Mouse (Mus musculus) C2C12 (cell line): ENCODE results near the gene Exd2. TPM values are rescaled to one million over a fixed set of nuclear protein-coding genes. Genes with fewer than 3 reads are reported as not detected.

Source experiments
- H3K27me3 ChIP-seq: one replicate; pipeline ENCODE4 v1.6.1; 2011; ENCODE audit not compliant: control insufficient read depth, insufficient read depth, insufficient read length
- H3K36me3 ChIP-seq: one replicate; pipeline ENCODE4 v1.6.1; 2011; ENCODE audit not compliant: control insufficient read depth, insufficient read depth
- H3K4me3 ChIP-seq: one replicate; pipeline ENCODE4 v1.5.1; 2011; ENCODE audit warnings: mild to moderate bottlenecking, control low read depth; ENCODE audit not compliant: poor library complexity, insufficient read depth, severe bottlenecking
- H3K79me2 ChIP-seq: one replicate; pipeline ENCODE4 v1.6.1; 2011; ENCODE audit not compliant: control insufficient read depth, insufficient read depth
- H3K79me3 ChIP-seq: one replicate; pipeline ENCODE4 v1.6.1; 2011; ENCODE audit warnings: low read depth, control low read depth
- H3ac ChIP-seq: one replicate; pipeline ENCODE3; 2011; ENCODE audit warnings: low read depth; ENCODE audit not compliant: control insufficient read depth, insufficient read length
- CEBPB ChIP-seq: IDR thresholded peaks from one replicate; pipeline ENCODE4 v1.6.1; 2011; ENCODE audit warnings: low read depth, mild to moderate bottlenecking, control low read depth, moderate library complexity
- CTCF ChIP-seq: IDR thresholded peaks from one replicate; pipeline ENCODE4 v1.5.1; 2011; ENCODE audit not compliant: control insufficient read depth, insufficient read depth, insufficient read length
- FOSL1 ChIP-seq: IDR thresholded peaks from one replicate; pipeline ENCODE4 v1.8.0; 2011; ENCODE audit warnings: mild to moderate bottlenecking, low read length; ENCODE audit not compliant: poor library complexity, insufficient read depth, severe bottlenecking
- MAX ChIP-seq: IDR thresholded peaks from one replicate; pipeline ENCODE4 v1.6.1; 2011; ENCODE audit warnings: mild to moderate bottlenecking, control low read depth
- MYOD1 ChIP-seq: IDR thresholded peaks from one replicate; pipeline ENCODE4 v1.6.1; 2011; ENCODE audit warnings: low read depth; ENCODE audit not compliant: control insufficient read depth, insufficient read length
- MYOG ChIP-seq: IDR thresholded peaks from one replicate; pipeline ENCODE4 v1.6.1; 2011; ENCODE audit not compliant: control insufficient read depth, insufficient read length; ENCODE audit errors: extremely low read depth
- USF1 ChIP-seq: IDR thresholded peaks from one replicate; pipeline ENCODE4 v1.6.1; 2011; ENCODE audit warnings: low read depth, mild to moderate bottlenecking, control low read depth, moderate library complexity
- polyA plus RNA-seq: library from polyadenylated mRNA; unstranded; fragments of >200 nt; fragmentation: generic; extraction: Trizol; gene quantifications from one replicate; pipeline ENCODE4 v1.2.1, GENCODE M21; 2012; ENCODE audit warnings: missing spikeins

Exd2 gene
- polyA plus RNA-seq, 1 experiment: 5.2 TPM

- no peak overlapping the region for H3ac ChIP-seq
- H3K79me3 ChIP-seq: no peaks in the 10 kb centered on the region
- H3K27me3 ChIP-seq: peaks cover 59% of the 10 kb centered on the region
- no peaks in the 10 kb centered on the region for H3K36me3 ChIP-seq
- H3K79me2 ChIP-seq: no peaks in the 10 kb centered on the region
- H3K4me3 ChIP-seq: no peak overlapping the region
- TF ChIP-seq USF1 (no peak), MAX (no peak), CTCF (no peak), MYOG (no peak), CEBPB (no peak), FOSL1 (no peak), MYOD1 (no peak)
These were observed 67.7 kb downstream of the Exd2 start for GRCm38 (mm10) chr12:80530630-80531029.

DNA sequence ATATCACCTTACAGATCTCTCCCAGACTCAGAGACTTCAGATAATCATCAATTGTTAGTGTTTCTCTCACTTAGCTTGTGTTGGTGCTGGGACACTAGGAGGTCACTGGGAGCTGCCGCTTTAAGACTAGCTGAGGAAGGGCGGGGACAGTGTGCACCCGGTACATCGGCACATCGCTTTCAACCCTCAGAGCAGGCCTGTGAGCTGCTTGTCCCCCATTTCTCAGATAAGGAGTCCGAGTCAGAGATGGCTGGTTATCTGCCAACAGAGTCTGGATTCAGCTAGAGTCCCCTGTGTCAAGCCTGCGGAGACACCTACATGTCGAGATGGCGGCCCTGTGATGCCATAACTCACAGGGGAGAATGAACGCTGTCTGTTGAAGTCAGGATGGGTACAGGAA, 68.7 kb downstream of the Exd2 start:
- Histone ChIP-seq H3K36me3 (no peaks in the 10 kb centered on the region), H3K27me3 (peaks cover 56% of the 10 kb centered on the region), H3K79me2 (no peaks in the 10 kb centered on the region), H3ac (no peak overlapping the region), H3K4me3 (no peak overlapping the region), H3K79me3 (no peaks in the 10 kb centered on the region)
- TF ChIP-seq CTCF (no peak), CEBPB (no peak), USF1 (no peak), MYOG (no peak), FOSL1 (no peak), MYOD1 (no peak), MAX (no peak)

- Histone ChIP-seq H3ac (no peak overlapping the region), H3K79me2 (no peaks in the 10 kb centered on the region), H3K36me3 (no peaks in the 10 kb centered on the region), H3K79me3 (no peaks in the 10 kb centered on the region), H3K27me3 (peaks cover 60% of the 10 kb centered on the region), H3K4me3 (no peak overlapping the region)
- TF ChIP-seq CTCF: no peak
These were observed 71.0 kb downstream of the Exd2 start for GRCm38 (mm10) chr12:80533876-80534275.

DNA sequence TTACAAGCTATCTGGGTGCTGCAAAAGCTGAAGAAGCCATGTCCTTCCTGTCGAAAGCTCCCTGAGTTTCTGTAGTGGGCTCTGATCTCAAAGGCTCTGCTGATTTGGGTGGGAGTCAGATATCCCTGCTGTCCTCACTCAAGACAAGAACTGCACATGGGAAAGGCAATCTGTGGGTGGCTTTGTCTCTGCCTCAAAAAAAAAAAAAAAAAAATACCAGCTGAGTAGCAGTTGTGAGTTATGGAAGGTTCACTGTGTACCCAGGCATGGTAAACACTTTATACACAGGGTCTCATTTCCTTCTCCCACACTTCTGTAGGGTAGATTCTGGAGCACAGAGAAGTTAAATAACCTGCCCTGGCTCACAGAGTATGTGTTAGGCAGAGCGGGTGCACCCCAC, 74.4 kb downstream of the Exd2 start:
- no peaks in the 10 kb centered on the region for H3K36me3 ChIP-seq
- H3K27me3 ChIP-seq: peaks cover 44% of the 10 kb centered on the region
- H3ac ChIP-seq: no peak overlapping the region
- TF ChIP-seq MYOD1 (no peak), USF1 (no peak)
- H3K79me3 ChIP-seq: no peaks in the 10 kb centered on the region
- no peaks in the 10 kb centered on the region for H3K79me2 ChIP-seq
- no peak overlapping the region for H3K4me3 ChIP-seq

- Histone ChIP-seq H3K4me3 (no peak overlapping the region), H3K79me2 (no peaks in the 10 kb centered on the region), H3K79me3 (no peaks in the 10 kb centered on the region), H3K27me3 (peaks cover 47% of the 10 kb centered on the region), H3ac (no peak overlapping the region), H3K36me3 (no peaks in the 10 kb centered on the region)
- TF ChIP-seq FOSL1 (no peak), MYOG (no peak), MYOD1 (no peak), CTCF (no peak), MAX (no peak)
These were observed 75.4 kb downstream of the Exd2 start for GRCm38 (mm10) chr12:80538311-80538710.

GRCm38 (mm10) chr12:80545310-80545709, 82.4 kb downstream of the Exd2 start:
- Histone ChIP-seq H3K27me3 (peaks cover 57% of the 10 kb centered on the region), H3K36me3 (no peaks in the 10 kb centered on the region), H3K79me2 (no peaks in the 10 kb centered on the region), H3ac (no peak overlapping the region), H3K79me3 (no peaks in the 10 kb centered on the region), H3K4me3 (no peak overlapping the region)
- no peak for TF ChIP-seq USF1
- no peak for TF ChIP-seq CTCF
- no peak for TF ChIP-seq CEBPB
- TF ChIP-seq FOSL1: no peak
- TF ChIP-seq MYOD1: no peak
- no peak for TF ChIP-seq MYOG
- no peak for TF ChIP-seq MAX

DNA sequence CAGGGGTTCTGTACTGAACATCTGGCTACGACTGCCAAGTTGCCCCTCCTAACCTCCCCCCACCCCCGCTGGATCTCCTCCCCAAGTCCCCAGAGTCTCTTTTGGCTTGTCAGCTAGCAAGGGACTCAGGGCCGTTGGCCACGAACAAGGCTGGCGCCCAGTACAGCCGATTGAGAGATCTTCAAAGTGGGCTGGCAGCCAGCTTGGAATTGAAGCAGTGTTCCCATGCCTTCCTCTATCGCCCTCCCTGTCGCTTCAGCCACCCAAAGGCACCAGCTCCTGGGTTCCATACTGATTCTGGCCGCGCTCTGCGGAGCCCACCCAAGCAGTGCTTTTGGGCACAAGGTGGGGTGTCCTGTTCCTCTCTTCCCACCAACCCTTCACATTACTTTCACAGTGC, 86.8 kb downstream of the Exd2 start:
- H3K79me2 ChIP-seq: no peaks in the 10 kb centered on the region

More for the DNA sequence above, 86.8 kb downstream of the Exd2 start:
- Histone ChIP-seq H3K36me3 (no peaks in the 10 kb centered on the region), H3K79me3 (no peaks in the 10 kb centered on the region), H3ac (no peak overlapping the region), H3K4me3 (no peak overlapping the region), H3K27me3 (peaks cover 48% of the 10 kb centered on the region)
- TF ChIP-seq FOSL1 (no peak), MYOG (no peak), MYOD1 (no peak), USF1 (no peak), MAX (no peak), CEBPB (no peak)

Other genes with a start within 250 kb of the Exd2 start
- gene Actn1, start 202.7 kb upstream of the Exd2 start, polyA plus RNA-seq: 301 TPM
- 7.8 TPM for gene Dcaf5, start 26.5 kb upstream of the Exd2 start, polyA plus RNA-seq
- gene Galnt16, start 55.2 kb downstream of the Exd2 start, polyA plus RNA-seq: not detected
- 12.8 TPM for gene Slc39a9, start 180.8 kb downstream of the Exd2 start, polyA plus RNA-seq
- 328 TPM for gene Erh, start 181.2 kb downstream of the Exd2 start, polyA plus RNA-seq
- gene Plekhd1, start 229.5 kb downstream of the Exd2 start, polyA plus RNA-seq: 0.01 TPM